Mouse (Mus musculus) cerebellum, adult 18-20 months (tissue): ENCODE data around the gene Aamp.

Source experiments
- DNase-seq, 2 experiments: peaks; one replicate each; pipeline ENCODE4 v3.0.0; 2021

Gene Aamp

DNA sequence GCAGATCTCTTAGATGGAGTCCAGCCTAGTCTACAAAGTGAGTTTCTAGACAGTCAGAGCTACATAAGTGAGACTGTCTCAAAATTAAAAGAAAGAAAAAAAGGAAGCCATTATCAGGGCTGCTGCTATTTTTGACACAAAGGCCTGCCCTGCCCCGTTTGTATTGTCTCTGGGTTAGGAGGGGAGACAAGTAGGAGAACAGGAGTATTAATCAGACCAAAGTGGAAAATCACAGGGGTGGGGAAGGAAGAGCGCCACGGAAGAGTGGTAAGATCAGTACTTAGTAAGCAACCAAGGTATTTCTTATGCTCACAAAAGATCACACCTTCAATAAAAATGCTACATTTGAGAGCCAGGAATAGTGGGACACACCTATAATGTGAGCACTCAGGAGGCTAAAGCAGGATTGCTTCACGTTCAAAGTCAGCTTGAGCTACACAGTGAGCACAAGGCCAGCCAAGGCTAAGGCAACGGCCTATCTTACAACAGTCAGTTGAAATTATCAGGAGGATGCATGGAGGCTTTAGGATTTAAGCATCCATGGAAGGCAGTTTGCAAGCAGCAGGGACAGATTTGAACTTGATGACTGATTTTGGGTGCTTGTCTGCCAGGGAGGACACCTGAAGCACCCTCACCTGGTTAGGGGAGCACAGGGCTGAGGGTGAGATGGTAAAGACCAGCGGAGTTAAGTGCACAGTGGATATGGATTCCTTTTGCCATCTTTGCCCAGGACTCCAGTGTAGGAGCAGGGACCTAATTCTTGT is 16.0 kb upstream of the Aamp start:
- DNase-seq = no peak

DNA sequence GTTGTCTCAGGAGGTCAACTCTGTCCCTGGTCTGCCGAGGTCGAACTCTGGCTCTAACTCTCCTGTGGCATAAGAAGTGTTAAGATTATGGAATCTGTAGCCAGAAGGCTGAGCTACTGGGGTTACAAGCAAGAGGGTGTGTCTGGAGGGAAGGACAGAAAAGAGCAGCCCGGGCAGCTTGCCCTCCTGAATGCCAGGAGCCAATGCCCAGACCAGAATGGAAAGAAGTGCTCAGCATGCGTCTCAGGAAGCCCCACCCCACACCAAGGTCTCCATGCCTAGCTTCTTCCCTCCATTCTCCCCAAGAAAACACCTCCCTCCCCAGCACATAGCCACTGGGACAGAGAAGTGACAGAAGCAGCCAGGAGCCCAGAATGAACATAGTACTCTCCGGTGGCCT is 14.5 kb upstream of the Aamp start:
- peak; percentile 61 to 69 for DNase-seq

DNA sequence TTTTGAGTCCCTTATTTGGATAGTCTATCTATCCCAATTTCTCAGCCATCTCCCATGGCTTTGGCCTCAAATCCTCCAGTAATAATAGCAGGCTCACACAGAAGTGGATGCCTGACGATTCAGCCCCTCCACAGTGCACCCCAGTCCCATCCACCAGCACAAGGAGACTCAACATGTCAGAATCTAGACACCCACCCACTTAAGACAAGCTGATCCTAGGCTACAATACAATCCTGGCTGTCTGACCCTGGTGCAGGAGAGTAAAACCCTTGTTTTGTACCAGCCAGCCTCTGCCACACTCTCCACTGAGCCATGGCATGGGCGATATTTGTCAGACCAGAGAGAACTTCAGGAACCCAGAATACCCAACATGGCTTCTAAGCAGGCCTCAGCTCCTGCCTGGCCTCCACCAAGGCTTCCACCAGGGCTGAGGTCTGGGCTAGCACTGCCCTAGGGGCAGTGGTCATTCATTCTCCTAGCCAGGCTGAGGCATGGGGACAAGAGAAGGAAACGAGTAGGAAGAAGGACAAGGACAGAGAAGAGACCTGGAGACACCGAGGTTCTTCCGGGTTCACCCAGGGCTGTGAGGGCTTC is 13.7 kb upstream of the Aamp start:
- DNase-seq = peak in 1 of 2 experiments; percentile 10

DNA sequence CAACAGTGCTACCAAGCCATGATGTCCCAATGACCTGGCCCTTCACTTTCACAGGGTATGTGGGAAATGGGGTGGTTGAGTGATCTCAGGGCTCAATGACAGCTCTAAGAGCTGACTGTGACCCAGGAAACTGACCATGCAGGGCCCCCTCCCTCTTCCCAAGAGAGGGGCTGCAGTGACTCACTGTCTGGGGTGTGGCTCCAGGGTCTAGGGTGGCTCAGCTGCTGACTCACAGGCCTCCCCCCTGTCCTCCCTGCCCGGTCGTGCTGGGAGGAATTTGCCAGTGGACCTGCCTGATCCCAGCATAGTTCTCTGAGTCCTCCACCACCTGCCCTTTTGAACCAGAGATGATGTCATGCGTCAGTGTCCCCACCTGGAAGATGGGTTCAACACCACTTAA is 12.7 kb upstream of the Aamp start:
- peak in 1 of 2 experiments; percentile 10 for DNase-seq

DNA sequence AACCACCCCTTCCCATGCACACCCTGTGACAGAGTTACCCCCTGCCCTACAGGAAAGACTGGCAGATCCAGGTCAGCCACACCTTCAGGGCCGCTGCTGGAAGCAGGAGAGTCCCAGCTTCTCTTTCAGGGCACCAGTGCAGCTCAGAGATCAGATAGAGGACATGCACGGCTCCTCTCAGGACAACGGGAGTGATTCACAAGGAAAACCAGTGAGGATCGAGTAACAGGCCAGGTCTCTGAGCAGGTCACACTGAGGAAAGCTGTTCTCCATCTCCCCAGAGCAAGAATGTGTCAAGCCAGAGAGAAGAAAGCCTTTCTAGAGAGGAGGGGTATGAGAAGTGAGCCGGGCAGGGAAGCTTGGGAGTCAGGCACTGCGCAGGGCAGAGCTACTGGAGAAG is 11.9 kb upstream of the Aamp start:
- DNase-seq = peak in 1 of 2 experiments; percentile 33

DNA sequence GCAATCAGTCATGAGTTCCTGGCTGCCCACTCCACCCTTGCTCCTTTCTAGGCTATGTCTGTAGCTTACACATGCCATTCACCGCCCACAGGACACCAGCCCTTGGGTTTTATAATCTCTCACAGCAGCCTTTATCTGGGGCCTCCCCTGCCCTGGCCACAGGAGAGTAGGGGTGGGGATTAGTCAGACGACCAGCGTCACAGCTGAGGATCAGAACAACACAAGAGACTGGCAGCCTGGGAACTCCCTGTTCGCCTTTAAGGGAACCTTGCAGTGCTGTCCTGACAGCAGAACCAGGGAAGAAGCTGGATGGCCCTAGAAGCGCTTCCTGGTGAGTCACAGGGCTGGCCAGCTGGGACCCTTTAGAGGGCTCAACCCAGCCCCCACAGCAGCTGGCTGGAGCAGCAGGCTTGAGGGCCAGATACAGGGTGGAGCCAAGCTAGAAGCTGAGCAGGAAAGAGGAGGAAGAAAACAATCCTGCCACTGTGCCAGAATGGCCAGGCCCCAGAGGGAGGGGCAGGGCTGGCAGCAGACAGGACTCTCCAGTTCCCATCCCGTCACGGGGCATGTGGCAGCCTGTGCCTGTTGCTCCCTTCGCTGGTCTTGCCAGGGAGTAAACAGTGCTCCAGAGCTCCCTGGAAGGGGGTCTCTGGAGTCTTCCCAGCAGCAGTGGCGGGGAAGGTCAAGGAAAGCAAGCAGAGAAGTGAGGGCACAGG is 11.1 kb upstream of the Aamp start:
- peak; percentile 84 to 90 for DNase-seq

DNA sequence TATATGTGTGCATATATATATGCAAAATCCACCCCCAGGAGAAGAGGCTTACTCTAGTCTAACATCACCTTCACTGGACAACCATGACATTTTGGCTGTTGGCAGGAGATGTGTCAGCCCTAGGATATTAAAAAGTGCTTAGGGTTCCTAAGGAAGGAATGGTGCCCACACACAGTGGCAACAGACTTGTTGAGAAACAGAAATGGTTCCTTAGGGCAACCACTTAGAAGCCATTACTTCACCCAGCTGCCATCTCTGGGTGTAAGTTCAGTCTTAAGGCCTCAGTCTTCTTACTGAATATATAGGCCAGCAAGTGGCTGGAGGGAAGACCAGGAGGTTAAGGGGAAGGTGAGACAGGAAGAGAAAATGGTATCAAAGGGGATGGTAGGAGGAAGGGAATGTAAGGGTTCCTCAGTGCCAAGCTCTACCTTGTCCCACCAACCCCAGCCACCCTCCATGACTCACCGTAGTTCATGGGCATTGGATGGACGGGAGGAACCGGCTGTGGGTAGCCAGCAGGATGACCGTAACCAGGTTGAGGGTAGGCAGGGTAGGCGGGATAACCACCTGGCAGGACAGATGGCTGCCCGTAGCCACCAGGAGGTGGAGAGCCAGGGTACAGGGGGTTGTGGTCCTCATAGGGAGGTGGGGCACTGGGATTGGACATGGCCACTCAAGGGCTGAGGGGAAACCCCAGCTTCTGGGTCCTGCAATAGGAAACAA is 10.4 kb upstream of the Aamp start:
- peak in 1 of 2 experiments; percentile 52 for DNase-seq

DNA sequence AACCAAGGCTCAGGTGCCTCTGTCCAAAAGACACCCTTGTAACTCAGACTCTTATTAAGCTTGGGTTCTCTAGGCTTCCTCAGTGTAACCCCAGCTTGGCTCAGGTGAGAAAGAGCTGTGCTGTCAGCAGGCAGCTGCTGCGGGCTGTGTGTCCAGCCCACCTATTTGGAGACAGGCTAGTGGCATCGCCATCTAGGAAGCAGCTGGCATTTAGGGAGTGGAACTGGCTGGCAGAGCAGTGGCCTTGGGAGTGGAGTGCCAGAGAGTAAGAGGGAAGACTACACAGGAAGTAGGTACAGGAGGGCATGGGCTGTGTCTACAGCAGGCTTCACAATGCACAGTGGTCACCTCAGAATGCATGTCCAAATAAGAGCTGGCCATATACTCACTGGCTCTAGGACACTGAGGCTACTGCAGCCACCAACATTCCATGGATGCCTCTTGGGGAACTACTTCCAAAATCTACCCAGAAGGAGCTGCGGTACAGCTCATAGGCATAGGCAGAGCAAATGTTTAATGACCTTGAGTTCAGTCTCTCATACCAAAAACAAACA is 9.6 kb upstream of the Aamp start:
- DNase-seq = peak in 1 of 2 experiments; percentile 11

DNA sequence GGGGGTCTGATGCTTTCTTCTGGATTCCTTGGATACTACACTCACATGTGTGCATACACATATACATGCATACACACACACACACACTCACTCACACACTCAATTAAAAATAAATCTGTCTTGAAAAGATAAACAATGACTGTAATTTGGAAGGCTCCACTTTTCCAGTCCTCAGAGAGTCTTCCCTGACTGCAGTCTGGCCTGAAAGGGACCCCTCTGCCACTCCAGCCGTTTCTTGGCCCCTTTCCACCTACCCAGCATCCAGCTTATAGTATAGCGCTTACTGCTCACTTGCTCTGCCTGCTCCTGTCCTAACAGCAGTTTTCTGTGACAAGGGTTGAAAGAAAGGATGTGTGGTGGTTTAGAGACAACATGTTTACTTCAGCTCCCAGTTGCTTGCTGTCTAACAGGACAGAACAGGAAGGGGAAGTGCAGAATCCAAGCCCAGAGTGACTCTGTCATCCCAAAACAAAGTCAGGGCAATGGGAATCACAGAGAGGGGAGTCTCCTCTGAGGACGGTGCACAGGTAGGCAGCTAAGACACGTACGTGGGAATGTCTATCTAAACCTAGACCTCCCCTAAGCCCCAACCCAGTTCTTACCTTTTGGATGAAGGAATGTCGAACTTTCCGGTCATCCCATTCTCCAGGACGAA is 8.9 kb upstream of the Aamp start:
- no peak for DNase-seq

DNA sequence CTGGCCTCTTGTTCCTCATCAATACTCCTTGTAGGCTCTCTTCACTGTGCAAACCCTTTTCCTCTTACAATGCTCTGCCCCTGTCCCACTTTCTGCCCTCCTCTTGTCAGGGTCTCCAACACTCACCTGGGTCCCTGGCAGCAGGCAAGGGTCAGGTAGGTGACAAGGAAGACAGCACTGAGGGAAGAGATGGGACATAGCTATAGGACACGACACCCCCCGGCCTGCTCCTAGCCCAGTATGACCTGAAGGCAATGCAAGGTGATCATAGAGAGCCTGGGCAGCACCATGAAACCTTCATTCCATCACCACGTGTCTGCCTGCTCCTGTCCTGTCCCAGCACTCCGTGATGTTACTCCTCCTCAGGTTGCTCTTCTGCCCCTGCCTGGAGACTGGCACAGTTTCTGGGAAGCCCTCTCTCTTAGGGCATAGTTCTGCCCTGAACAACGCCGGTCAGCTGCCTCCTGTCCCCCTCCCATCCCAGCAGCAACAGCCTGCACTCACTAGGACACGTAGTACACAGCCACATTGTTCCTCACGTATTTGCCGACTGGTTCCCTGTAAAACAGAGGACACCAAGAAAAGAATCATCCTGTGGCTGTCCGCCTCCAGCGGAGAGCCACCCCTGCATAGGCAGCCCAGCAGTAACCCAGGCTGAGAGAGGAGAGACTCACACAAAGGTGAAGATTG is 7.9 kb upstream of the Aamp start:
- no peak for DNase-seq

DNA sequence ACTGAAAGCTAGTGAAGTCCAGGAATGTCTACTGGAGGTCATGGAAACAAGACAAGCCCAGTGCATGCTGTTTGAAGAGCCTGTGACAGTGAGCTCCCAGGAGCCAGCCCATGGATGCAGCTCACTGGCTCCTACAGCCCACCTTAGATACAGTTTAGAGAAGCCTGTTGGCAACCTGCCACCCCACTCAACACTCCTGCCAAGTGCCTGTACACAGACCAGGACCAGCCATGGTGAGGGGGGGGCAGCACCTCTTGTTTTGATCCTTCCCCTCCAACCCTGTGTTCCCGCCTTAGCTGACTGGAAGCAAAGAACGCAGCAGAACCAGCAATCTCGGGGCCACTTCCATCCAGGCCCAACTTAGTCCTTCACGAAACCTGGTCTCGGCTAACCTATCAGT is 5.6 kb upstream of the Aamp start:
- peak; percentile 43 to 50 for DNase-seq

DNA sequence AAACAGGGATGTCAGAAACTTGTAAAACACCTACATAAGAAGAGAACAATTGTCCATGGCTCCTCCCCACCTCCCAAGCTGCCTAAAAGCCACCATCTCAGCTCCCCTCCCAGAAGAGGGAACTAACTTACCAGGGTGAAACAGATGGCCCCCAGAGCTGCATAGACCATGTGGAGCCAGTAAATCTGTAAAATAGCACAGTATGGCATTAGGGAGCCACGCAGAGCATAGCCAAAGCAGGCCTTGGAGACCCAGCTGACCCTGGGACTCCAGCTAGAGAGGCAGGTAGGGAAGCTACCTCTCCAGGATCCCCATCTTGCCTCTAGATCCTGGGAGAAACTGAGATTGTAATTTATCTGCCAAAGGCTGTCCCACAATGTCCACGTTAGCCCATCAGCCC is 5.2 kb upstream of the Aamp start:
- no peak for DNase-seq

DNA sequence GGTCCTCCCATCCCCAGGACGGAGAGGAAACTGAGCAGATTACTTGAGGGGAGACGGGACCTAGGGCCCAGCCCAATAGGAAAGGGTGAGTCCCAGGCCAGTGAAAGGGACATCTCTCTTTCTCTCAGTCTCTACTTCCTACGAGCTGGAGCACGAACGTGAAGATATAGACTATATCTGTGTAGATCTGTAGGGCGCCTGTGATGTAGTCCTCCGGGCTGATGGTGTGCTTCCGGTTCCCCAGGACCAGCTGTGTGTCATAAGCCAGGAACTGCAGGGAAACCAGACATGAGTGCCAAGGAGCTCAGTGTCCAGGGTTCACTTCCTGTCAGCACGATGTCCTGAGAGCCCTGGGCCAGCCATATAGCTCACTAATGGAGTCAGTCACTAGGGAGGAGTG is 4.7 kb upstream of the Aamp start:
- DNase-seq = no peak

DNA sequence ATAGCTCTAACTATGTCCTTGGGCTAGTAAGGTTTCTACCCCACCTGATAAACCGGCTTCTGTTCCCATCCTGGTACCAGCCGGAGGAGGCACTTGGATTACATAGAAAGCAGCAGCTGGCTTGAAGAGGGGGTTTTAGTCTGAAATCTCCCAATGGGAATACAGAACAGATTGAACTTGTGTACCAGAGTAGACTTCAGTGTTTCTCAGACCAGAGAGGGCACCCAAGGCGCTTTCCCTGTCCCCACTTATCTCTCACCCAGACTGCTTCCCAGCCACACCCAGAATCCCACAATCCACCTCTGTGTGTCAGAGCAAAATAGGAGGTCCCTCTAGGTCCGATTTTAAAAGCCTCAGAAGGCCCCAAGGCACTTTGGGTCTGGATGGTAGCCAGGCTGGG is 3.8 kb upstream of the Aamp start:
- peak in 1 of 2 experiments; percentile 10 for DNase-seq

DNA sequence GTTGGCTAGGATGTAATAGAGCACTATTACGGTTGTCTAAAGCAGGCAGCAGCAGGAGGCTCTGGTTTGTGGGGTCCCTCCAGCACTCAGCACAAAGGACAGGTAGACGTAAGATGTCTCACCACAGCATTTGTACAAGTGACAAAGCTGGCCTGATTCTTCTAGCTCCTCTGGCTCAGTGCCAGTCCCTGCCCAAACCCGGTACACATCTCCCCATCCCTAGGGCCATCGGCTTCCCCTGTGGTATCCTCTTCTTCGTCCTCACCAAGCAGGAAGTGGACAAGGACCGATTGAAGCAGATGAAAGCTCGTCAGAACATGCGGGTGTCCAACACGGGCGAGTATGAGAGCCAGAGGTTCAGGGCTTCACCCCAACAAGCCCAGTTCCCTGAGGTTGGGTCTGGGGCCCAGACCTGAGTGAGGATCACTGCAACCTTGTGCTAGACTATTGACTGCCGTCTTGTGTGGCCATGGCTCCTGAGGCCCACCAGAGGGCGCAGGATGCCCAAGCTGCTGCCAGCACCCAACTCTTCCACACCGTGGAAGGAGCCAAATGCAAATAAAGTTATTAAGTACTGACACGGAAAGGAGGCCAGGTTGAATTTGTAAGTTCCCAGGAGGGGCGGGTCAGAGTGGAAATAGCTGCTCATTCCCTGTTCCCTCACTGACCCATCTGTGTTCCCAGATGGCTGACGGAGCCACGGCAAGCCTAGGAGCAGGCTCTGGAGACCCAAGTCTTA is 2.5 kb upstream of the Aamp start:
- peak; percentile 48 to 57 for DNase-seq

DNA sequence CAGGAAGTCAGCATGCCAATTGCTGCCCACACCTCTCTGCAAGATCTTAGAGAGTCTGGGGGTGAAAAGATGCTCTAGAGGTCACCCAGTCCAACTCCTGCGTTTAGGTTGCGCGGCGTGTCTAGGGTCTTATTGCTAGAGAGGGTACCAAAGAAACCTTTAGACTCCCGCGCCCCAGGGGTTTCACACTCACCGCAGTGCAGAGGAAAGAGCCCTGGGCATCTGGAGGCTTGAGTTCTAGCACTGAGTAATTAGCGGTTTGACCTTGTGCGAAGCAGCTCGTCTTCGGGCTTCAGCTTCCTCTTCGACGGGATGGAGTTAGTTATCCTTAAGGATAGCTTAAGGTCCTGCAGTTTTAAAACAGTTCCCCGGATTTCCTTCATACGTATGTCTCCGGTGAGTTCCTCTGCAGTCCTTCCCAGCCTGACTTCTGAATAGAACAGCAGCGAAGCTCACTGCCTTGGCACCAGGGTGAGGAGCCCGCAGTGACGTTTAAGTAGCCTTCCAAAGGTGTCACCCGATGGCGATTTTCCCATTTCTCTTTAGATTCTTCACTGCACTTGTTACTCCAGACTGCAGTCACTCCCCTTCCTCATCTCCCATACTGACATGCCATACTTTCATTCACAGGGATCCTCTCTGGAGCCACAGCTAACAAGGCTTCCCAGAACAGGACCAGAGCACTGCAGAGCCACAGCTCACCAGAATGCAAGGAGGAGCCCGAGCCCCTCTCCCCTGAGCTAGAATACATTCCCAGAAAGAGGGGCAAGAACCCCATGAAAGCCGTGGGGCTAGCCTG is 873 bp upstream of the Aamp start:
- DNase-seq = no peak

DNA sequence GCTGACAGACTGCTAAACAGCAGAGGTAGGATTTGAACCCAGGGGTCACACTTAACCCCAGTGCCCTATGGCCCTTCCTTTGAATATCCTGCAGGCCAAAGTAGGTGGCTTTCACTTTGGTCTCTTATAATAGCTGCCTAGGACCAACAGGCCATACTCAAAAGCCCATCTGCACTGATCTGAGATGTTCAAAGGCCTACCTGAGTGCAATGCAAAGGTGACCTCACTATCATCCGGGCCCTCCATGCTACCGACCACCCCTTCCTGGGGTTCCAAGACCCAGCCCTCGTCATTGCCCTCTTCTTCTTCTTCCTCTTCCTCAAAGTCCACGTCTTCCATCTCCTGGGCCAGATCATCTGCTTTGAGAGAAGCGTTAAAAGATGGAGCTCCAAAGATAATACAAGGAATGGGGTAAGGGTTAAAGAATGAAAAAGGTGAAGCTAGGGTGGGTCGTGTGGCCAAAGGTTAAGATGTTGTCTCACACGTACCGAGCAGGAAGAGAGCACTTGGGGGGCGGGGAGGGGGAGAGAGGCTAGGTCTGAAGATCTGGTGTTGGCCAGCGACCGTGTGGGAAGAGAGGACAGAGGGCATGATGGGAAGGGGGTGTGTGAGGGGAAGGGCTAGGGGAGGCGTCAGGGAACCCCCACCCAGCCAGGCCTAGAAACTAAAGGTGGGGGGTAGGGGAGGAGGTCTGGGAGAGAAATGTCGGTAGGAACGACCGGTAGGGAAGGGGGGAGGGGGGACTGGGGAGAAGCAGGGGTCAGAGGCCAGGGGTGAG is 663 bp downstream of the Aamp start:
- peak in 1 of 2 experiments; percentile 70 for DNase-seq

DNA sequence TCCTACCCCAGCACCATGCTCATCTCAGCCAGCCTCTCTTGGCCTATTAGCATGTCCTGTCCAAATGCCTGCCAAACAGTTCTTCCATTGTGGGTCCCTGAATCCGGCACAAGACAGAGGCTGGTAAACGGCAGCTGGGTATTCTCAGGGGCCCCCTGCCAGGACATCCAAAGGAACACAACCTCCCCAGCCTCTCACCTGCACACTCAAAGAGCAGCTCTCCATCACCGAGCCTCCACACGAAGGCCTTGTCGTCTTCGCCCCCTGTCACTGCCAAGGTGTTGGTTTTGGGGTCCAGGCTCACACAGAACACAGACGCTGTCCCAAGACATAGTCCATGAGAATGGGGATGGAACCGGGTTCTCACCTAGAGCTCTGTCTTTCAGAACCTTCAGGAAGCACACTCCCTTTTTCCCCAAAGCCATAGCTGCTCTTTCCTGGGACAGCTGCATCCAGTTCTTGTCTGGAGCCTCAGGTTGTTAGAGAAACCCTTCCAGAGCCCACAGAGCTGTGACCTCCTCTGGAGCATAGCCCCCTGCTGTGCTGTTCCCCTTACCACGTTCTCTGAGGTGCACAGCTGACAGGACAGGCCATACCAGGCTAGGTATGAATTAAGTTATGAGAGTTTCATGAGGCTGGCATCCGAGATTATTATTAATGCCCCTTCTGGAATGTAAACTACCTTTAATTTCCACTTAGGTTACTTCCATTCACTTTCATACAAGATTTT is 1.5 kb downstream of the Aamp start:
- peak in 1 of 2 experiments; percentile 31 for DNase-seq

DNA sequence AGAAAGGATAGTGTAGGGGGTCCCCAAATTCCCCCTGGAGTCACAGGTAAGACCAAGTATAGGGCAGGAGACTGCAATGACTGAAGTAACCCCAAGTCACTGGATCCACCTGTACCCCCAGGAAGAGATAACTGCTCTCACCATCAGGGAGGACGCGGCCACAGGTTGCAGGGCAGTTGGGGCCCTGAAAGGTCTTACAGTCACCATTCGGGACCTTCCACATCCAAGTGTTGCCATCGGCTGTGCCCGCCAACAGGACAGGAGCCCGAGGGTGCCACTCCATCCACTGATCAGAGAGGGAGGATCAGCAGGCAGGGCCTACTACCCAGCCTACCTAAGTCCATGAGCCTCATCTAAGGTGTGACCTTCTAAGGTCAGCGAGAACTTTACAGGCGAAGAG is 2.7 kb downstream of the Aamp start:
- no peak for DNase-seq
